Mouse (Mus musculus): ENCODE data around the gene AC170998.1. TPM values are rescaled to one million over a fixed set of nuclear protein-coding genes. Genes with fewer than 3 reads are reported as not detected.
A peak's percentile ranks its signal among the peaks of the same experiment; 100 is the strongest.

Gene AC170998.1
- polyA plus RNA-seq, 1 experiment from 2014 or later = 3.2 TPM

DNA sequence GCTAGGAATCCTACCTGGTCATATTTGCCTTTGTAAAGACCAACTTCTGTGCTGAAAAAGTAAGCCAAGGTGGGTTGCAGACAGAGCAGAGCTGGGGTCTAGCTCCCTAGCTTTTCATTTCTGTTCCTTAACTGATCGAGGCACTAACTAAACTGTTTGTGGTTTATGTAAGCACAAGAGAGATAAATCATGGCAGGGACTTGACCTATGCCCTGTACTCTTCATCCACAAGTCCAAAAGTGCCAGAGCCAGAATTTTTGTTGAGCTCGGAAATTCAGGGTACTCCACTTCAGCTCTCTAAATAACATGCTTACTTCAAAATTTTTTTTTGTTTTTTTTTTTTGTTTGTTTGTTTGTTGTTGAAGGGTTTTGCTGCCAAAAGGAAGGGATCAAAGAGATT is 29.2 kb upstream of the AC170998.1 start:
- no peaks in the 10 kb centered on the region for H3K9me3 ChIP-seq
- peaks cover 42% of the 10 kb centered on the region for H3K4me1 ChIP-seq

DNA sequence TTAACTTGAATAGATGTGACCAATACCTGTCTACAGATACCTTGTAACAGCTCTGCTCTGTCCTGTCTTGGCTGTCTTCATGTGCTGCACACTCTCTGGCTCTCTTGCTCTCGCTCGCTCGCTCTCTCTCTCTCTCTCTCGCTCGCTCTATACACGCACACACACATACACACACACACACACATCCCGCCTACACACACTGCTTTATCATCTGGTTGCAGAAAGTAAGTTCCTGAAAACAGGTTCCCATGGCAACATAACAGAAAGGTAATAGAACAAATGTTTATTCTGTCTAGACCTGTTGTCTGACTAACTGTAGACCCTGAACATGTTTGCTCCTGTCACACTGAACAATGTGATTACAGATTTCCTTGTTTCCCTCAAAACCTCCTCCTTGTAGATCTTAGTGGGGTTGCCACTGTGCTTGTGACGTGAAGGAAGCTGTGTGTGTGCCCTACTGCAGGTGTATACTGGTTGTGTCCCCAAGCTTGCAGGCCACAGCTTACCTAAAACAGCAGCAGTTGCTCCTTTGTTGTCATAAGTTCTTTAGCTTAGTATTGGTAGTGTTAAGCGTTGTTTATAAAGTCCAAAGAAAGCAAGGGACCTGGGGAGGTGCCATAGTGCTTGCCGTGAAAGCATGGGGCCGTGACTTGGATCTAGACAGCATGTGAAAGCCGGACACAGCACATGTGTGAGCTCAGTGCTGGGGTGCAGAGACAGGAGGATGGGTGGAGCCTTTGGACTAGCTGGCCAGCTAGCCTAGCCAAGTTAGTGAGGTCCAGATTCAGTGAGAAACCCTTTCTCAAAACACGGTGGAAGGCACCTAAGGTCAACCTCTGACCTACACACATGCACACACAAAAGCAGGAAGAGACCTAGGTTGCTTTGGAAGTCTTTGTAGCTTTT is 28.3 kb upstream of the AC170998.1 start:
- Histone ChIP-seq H3K9me3 (no peaks in the 10 kb centered on the region), H3K27ac (0 out of 2 replicates have a peak overlapping the region, but pooled peaks have one; percentile 29), H3K36me3 (no peaks in the 10 kb centered on the region), H3K4me3 (no peak overlapping the region), H3K27me3 (ENCODE audit: insufficient read depth, poor library complexity, severe bottlenecking) (no peaks in the 10 kb centered on the region), H3K4me1 (peaks cover 42% of the 10 kb centered on the region)
- DNase-seq (ENCODE audit: low spot score) = no peak
- 71% methylated on average over 13 of the region's 13 CpGs for WGBS

More for the DNA sequence above, 29.2 kb upstream of the AC170998.1 start:
- Histone ChIP-seq H3K36me3 (no peaks in the 10 kb centered on the region), H3K27ac (no peak overlapping the region), H3K27me3 (ENCODE audit: insufficient read depth, poor library complexity, severe bottlenecking) (no peaks in the 10 kb centered on the region), H3K4me3 (no peak overlapping the region)
- DNase-seq (ENCODE audit: low spot score) = no peak
- WGBS = 46% methylated on average over 2 of the region's 2 CpGs

DNA sequence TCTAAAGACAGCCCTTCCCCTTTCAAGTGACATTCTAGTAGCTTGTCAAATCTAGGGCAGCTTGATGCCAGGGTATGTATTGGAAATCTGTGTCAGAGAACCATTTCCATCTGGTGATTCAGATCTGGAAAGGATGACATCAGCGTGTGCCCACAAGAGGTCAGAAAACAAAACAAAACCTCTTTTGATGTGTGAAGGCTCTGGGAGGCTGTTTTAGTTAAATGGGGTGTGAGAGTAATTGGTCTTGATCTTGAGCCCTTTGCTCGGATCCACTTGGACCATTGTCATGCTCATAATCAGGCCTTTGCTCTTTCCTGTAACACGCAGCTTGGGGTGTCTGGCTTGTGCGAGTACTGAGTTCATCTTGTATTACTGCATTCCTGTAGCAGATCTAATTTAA is 27.6 kb upstream of the AC170998.1 start:
- H3K27ac ChIP-seq = no peak overlapping the region
- no peak overlapping the region for H3K4me3 ChIP-seq
- no peaks in the 10 kb centered on the region for H3K27me3 ChIP-seq (ENCODE audit: insufficient read depth, poor library complexity, severe bottlenecking)
- 63% methylated on average over 4 of the region's 4 CpGs for WGBS
- H3K9me3 ChIP-seq = no peaks in the 10 kb centered on the region
- peaks cover 35% of the 10 kb centered on the region for H3K4me1 ChIP-seq
- no peak for DNase-seq (ENCODE audit: low spot score)
- H3K36me3 ChIP-seq = no peaks in the 10 kb centered on the region

DNA sequence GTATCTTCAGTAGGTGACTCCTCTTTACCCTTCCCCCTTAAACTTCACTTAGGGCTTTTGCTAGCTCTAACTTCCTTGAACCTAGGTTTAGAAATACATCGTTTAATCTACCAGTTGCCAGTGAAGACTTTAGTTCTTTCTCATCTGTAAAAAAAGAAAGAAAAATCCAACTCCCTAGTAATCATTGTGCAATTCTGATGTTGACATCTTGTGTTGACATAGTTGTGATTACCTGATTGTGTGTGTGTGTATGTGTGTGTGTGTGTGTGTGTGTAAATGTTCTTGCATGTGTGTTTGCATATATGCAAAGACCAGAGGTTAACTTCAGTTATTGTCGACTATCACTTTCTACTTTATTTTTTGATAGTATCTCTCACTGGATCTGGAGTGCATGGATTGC is 27.2 kb upstream of the AC170998.1 start:
- DNase-seq (ENCODE audit: low spot score) = no peak
- H3K4me1 ChIP-seq = peaks cover 30% of the 10 kb centered on the region
- 85% methylated on average over 2 of the region's 2 CpGs for WGBS
- no peak overlapping the region for H3K27ac ChIP-seq
- no peaks in the 10 kb centered on the region for H3K27me3 ChIP-seq (ENCODE audit: insufficient read depth, poor library complexity, severe bottlenecking)
- H3K9me3 ChIP-seq = no peaks in the 10 kb centered on the region
- H3K36me3 ChIP-seq = no peaks in the 10 kb centered on the region
- H3K4me3 ChIP-seq = no peak overlapping the region

DNA sequence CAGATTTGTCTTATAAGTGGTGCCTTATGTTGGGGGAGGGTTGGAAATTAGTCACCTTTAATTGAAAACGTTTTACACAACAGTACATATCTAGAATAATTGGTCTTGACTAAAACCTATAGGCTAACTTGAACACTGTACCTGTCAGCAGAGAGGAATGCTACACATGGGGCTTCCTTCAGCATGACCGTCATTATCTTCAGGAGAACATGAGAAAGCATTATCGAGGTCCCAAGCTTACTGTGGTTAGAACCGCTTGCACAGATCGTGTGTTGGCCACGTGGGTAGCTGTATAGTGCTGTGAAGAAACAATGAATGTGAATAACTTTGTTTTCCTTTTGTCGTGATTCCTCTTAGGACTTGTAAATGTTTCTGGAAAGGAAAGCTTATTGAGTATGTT is 26.1 kb upstream of the AC170998.1 start:
- DNase-seq (ENCODE audit: low spot score) = no peak
- WGBS = 80% methylated on average over 7 of the region's 7 CpGs
- H3K9me3 ChIP-seq = no peaks in the 10 kb centered on the region
- no peaks in the 10 kb centered on the region for H3K36me3 ChIP-seq
- H3K27me3 ChIP-seq (ENCODE audit: insufficient read depth, poor library complexity, severe bottlenecking) = no peaks in the 10 kb centered on the region
- H3K4me3 ChIP-seq = no peak overlapping the region
- no peak overlapping the region for H3K27ac ChIP-seq
- H3K4me1 ChIP-seq = peaks cover 28% of the 10 kb centered on the region

DNA sequence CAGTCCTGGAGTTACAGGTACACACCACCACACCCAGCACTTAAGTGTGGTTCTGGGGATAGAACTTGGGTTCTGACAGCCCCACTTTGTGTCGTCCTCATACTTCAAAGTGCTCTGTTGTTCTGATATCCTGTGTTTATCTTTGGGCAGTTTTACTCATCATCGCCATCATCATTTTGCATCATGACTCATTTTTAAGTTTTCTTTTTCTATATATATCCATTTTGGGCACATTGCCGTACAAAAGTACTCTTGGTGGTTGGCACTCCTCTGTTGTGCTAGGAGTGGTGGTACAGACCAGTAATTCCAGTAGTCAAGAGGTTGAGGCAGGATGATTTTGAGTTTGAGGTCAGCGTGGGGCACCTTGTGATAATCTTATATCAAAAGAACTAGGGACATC is 24.7 kb upstream of the AC170998.1 start:
- Histone ChIP-seq H3K27me3 (ENCODE audit: insufficient read depth, poor library complexity, severe bottlenecking) (no peaks in the 10 kb centered on the region), H3K36me3 (0 out of 2 replicates have a peak, but pooled peaks cover 2% of the 10 kb centered on the region), H3K4me1 (peaks cover 25% of the 10 kb centered on the region), H3K4me3 (no peak overlapping the region), H3K27ac (no peak overlapping the region), H3K9me3 (no peaks in the 10 kb centered on the region)
- 92% methylated on average over 4 of the region's 4 CpGs for WGBS
- DNase-seq (ENCODE audit: low spot score) = no peak

DNA sequence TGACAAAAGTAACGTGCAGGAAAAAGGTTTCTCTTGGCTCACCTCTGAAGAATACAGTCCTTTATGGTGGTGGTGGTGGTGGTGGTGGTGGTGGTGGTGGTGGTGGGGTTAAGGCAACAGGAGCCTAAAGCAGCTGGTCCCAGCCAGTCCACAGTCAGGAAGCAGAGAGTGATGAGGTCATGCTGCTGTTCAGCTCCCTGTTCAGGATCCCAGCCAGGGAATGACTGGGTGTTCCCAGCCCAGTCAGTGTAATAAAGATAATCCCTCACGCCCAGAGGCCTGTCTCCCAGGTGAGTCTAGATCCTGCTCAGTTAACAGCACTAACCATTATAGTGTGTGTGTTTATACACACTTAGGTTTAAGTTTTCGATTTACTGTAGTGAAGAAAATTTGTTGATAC is 24.1 kb upstream of the AC170998.1 start:
- DNase-seq (ENCODE audit: low spot score) = no peak
- WGBS = 80% methylated on average over 3 of the region's 3 CpGs
- no peaks in the 10 kb centered on the region for H3K9me3 ChIP-seq
- H3K27me3 ChIP-seq (ENCODE audit: insufficient read depth, poor library complexity, severe bottlenecking) = no peaks in the 10 kb centered on the region
- H3K4me3 ChIP-seq = no peak overlapping the region
- no peak overlapping the region for H3K27ac ChIP-seq
- H3K36me3 ChIP-seq = 0 out of 2 replicates have a peak, but pooled peaks cover 2% of the 10 kb centered on the region
- peaks cover 25% of the 10 kb centered on the region for H3K4me1 ChIP-seq

DNA sequence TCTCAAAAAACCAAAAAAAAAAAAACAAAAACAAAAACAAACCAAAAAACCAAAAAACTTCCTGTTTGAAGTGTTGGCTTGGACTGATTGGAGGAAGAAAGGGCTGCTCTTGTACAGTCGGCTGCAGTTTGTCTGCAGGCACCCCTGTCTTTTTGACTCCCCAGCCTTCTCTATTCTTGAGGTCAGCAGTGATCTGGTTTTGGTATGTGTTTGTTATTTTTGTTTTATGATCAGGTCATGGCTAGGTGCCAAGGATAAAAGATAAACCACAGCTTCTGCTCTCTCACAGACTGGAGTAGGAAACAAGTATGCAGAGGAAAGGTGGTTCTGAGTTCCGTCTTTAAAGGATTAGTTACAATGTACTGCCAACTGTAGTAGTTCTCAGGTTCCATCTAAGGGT is 23.2 kb upstream of the AC170998.1 start:
- whole genome bisulfite sequencing = 60% methylated on average over 2 of the region's 2 CpGs
- no peaks in the 10 kb centered on the region for H3K27me3 ChIP-seq (ENCODE audit: insufficient read depth, poor library complexity, severe bottlenecking)
- no peak overlapping the region for H3K4me3 ChIP-seq
- no peak overlapping the region for H3K27ac ChIP-seq
- no peaks in the 10 kb centered on the region for H3K9me3 ChIP-seq
- peaks cover 18% of the 10 kb centered on the region for H3K4me1 ChIP-seq
- no peak for DNase-seq (ENCODE audit: low spot score)
- 0 out of 2 replicates have a peak, but pooled peaks cover 2% of the 10 kb centered on the region for H3K36me3 ChIP-seq

DNA sequence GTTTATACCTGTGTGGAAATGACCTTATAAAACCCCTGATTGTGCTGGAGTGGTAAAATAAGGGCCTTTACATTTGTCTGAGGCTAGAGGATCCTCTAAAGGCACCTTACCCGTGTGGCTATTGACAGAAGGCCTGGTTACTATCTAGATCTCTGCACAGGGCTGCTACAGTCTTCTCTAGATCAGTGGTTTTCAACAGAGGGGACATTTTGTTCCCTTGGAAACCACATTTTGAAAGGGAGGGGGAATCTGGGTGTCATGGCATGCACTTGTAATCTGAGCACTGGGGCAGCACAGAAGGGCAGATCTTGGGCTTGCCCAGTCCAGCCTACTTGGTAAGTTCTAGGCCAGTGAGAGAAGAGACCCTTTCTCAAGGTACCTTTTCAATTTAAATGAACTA is 19.2 kb upstream of the AC170998.1 start:
- H3K36me3 ChIP-seq = 0 out of 2 replicates have a peak, but pooled peaks cover 2% of the 10 kb centered on the region
- 23% methylated on average over 1 of the region's 1 CpGs for WGBS
- no peaks in the 10 kb centered on the region for H3K9me3 ChIP-seq
- DNase-seq (ENCODE audit: low spot score) = no peak
- no peak overlapping the region for H3K4me3 ChIP-seq
- no peaks in the 10 kb centered on the region for H3K27me3 ChIP-seq (ENCODE audit: insufficient read depth, poor library complexity, severe bottlenecking)
- H3K27ac ChIP-seq = no peak overlapping the region
- peaks cover 28% of the 10 kb centered on the region for H3K4me1 ChIP-seq

DNA sequence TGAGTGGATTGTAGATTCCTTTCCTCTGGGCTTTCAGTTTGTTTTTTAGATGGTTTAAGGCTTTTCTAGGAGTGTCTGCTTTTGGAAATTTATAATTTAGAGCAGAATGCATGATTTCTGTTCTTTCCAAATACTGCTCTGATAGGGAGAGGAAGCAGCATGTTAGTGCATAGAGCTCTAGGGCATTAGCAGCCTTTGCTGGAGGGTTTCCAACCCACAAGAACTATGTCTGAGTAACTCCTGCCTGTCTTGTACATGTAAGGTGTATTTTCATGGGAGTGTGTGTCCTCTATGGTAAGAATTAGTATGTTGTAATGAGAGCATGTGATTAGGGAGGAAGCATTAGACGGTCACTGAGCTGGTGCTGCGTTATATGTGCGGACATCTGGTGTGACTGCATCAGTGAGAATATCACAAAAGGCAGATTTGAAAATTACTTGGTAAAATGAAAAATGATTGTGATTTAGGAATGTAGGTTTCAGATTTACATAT is 18.7 kb upstream of the AC170998.1 start:
- no peak overlapping the region for H3K27ac ChIP-seq
- WGBS = 95% methylated on average over 3 of the region's 3 CpGs
- H3K36me3 ChIP-seq = 0 out of 2 replicates have a peak, but pooled peaks cover 2% of the 10 kb centered on the region
- H3K27me3 ChIP-seq (ENCODE audit: insufficient read depth, poor library complexity, severe bottlenecking) = no peaks in the 10 kb centered on the region
- H3K4me1 ChIP-seq = peaks cover 31% of the 10 kb centered on the region
- no peak overlapping the region for H3K4me3 ChIP-seq
- no peaks in the 10 kb centered on the region for H3K9me3 ChIP-seq
- DNase-seq (ENCODE audit: low spot score) = no peak

DNA sequence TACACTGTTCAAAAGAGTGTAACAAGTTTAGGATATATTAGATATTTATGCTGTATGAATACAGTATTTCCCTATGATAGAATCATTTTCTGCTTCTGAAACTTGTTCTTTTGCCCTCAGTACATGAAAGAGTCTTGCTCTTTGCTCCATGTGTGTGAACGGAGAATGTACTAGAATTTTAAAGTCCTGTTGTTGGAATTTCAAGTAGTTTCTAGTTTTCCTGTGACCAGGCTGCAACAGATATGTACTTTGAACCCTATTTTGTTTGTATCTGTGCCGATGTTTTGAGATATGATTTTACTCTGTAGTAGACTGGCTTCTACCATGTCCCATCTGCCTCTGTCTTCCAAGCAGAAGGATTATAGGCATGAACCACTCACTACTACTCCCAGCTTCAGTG is 18.1 kb upstream of the AC170998.1 start:
- Histone ChIP-seq H3K27me3 (ENCODE audit: insufficient read depth, poor library complexity, severe bottlenecking) (no peaks in the 10 kb centered on the region), H3K27ac (no peak overlapping the region), H3K36me3 (0 out of 2 replicates have a peak, but pooled peaks cover 2% of the 10 kb centered on the region), H3K4me1 (peaks cover 36% of the 10 kb centered on the region), H3K4me3 (no peak overlapping the region), H3K9me3 (no peaks in the 10 kb centered on the region)
- WGBS = 84% methylated on average over 2 of the region's 2 CpGs
- DNase-seq (ENCODE audit: low spot score) = no peak

DNA sequence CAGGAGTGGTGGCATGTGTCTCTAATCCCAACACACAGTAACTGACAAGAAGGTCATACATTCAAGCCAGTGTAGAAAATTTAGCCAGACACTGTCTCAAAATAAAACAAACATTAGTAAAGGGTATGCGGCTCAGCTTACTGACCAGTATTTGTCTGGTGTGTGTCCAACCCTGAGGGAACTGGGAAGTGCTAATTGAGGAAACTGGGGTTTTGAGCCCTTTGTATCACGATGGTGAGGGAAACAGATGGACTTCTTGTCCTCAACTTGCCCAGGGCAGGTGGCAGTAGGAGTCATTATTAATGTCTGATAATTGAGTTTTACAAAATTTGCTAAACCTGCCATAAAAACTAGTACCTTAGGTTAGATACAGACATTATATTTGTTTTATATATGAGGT is 16.9 kb upstream of the AC170998.1 start:
- no peak for DNase-seq (ENCODE audit: low spot score)
- Histone ChIP-seq H3K4me3 (no peak overlapping the region), H3K4me1 (peaks cover 39% of the 10 kb centered on the region), H3K9me3 (no peaks in the 10 kb centered on the region), H3K27ac (no peak overlapping the region), H3K27me3 (ENCODE audit: insufficient read depth, poor library complexity, severe bottlenecking) (no peaks in the 10 kb centered on the region), H3K36me3 (peaks cover 7% of the 10 kb centered on the region)
- 66% methylated on average over 2 of the region's 2 CpGs for WGBS

DNA sequence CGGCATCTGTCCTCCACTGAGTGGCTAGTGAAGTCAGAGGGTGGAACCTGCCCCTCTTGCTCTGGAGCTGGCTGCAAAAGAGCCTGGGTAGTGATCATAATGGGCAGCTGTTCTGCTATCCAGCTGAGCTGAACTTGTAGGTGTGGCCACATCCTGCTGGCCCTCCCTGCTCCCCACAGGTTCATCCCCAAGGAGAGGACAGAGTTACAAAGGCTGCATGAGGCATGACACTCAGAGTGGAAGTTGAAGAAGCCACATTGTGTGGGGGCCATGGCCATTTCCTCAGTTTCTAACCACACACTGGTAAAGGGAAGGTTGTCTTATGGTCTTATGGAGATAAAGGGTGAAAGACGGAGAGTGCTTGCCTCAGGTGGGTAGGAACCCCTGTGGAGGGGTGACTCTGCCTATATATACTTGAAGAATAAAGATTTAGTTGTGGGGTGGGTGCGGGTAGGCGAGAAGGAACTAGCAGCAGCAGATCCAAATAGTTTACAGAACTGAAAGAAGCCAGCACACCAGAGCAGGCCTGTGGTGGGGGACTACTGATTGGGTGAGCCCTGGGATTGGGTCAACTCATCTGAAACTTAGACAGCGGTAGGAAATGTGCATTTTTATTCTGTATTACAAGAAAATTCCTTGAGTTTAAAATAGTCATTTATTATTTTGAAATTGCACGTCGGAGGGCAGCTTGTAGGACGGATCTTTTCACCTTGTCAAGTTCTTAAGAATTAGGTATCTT is 16.2 kb upstream of the AC170998.1 start:
- H3K27me3 ChIP-seq (ENCODE audit: insufficient read depth, poor library complexity, severe bottlenecking) = no peaks in the 10 kb centered on the region
- DNase-seq (ENCODE audit: low spot score) = no peak
- H3K4me3 ChIP-seq = no peak overlapping the region
- H3K9me3 ChIP-seq = no peaks in the 10 kb centered on the region
- no peak overlapping the region for H3K27ac ChIP-seq
- 83% methylated on average over 8 of the region's 8 CpGs for WGBS
- H3K4me1 ChIP-seq = peaks cover 39% of the 10 kb centered on the region
- H3K36me3 ChIP-seq = peaks cover 15% of the 10 kb centered on the region

Data from heart, embryonic 10.5 days (tissue).